Mouse (Mus musculus) embryonic facial prominence, embryonic 11.5 days (tissue): Measurements from ENCODE around the gene Kdelr2. TPM values are rescaled to one million over a fixed set of nuclear protein-coding genes. Genes with fewer than 3 reads are reported as not detected.

Experiments
- ATAC-seq: fragments of 200-750 bp; cut with Nextera tagmentation; replicated peaks from 2 replicates; pipeline ENCODE4 v1.8.0; 2017; ENCODE audit warnings: low read depth; ENCODE audit not compliant: insufficient number of reproducible peaks, low FRiP score, low TSS enrichment
- DNase-seq: peaks from one replicate; pipeline ENCODE4 v3.0.0-alpha.2; 2015; ENCODE audit warnings: low spot score
- H3K27ac ChIP-seq: fragments of 300-500 bp; sonication (generic); replicated peaks from 2 replicates; pipeline ENCODE4 v1.5.1; 2014; ENCODE audit warnings: mild to moderate bottlenecking, low read depth, low read length, control low read depth
- H3K27me3 ChIP-seq: fragments of 300-500 bp; sonication (generic); 2 replicates; pipeline ENCODE4 v1.6.1; 2014; ENCODE audit warnings: mild to moderate bottlenecking, low read length, moderate library complexity, mixed read lengths; ENCODE audit not compliant: control insufficient read depth, insufficient read depth
- H3K36me3 ChIP-seq: fragments of 300-500 bp; sonication (generic); replicated peaks from 2 replicates; pipeline ENCODE4 v1.6.1; 2014; ENCODE audit warnings: low read depth, mild to moderate bottlenecking, low read length, moderate library complexity, mixed read lengths; ENCODE audit not compliant: control insufficient read depth, insufficient read depth
- H3K4me1 ChIP-seq: fragments of 300-500 bp; sonication (generic); 2 replicates; pipeline ENCODE4 v1.6.1; 2014; ENCODE audit warnings: low read length, mixed read lengths; ENCODE audit not compliant: control insufficient read depth, insufficient read depth
- H3K4me2 ChIP-seq: fragments of 300-500 bp; sonication (generic); 2 replicates; pipeline ENCODE4 v1.6.1; 2014; ENCODE audit warnings: low read depth, mild to moderate bottlenecking, control low read depth, low read length, moderate library complexity
- H3K4me3 ChIP-seq: fragments of 300-500 bp; sonication (generic); 2 replicates; pipeline ENCODE4 v1.5.1; 2014; ENCODE audit warnings: low read depth, low read length, control low read depth
- H3K9ac ChIP-seq: fragments of 300-500 bp; sonication (generic); replicated peaks from 2 replicates; pipeline ENCODE4 v1.6.1; 2014; ENCODE audit warnings: mild to moderate bottlenecking, control low read depth, low read length
- H3K9me3 ChIP-seq: fragments of 300-500 bp; sonication (generic); replicated peaks from 2 replicates; pipeline ENCODE4 v1.6.1; 2016; ENCODE audit warnings: mild to moderate bottlenecking, low read length, inconsistent platforms, mixed read lengths; ENCODE audit not compliant: control insufficient read depth
- WGBS: fragments of 180-500 bp; shearing (Covaris S2); extraction: QIAGEN DNeasy Blood & Tissue Kit; methylation state at CpG from one replicate; pipeline ENCODE4 v1.1.7; 2014; 5-methylcytosine and 5-hydroxymethylcytosine counted together
- polyA plus RNA-seq: library from polyadenylated mRNA; unstranded; fragments of >200 nt; fragmentation: Nextera tagmentation; extraction: Ambion mirVana; gene quantifications from 2 replicates; pipeline ENCODE4 v1.2.1, GENCODE M21; 2014

Kdelr2 gene
- polyA plus RNA-seq, 1 experiment from 2014 or later: 261 TPM

GRCm38 (mm10) chr5:143467931-143468330, 64.3 kb downstream of the Kdelr2 start:
- Histone ChIP-seq H3K27me3 (no peaks in the 10 kb centered on the region), H3K36me3 (no peaks in the 10 kb centered on the region; the same call in 1 of the 2 replicates), H3K4me3 (no peak overlapping the region), H3K9ac (no peak overlapping the region), H3K27ac (no peak overlapping the region), H3K4me1 (no peaks in the 10 kb centered on the region), H3K4me2 (no peak overlapping the region), H3K9me3 (no peaks in the 10 kb centered on the region)
- ATAC-seq (no peak), DNase-seq (no peak)
- WGBS: 82% methylated on average over 6 of the region's 6 CpGs

GRCm38 (mm10) chr5:143469628-143470027, 66.0 kb downstream of the Kdelr2 start:
- H3K4me1 ChIP-seq: no peaks in the 10 kb centered on the region
- H3K36me3 ChIP-seq: no peaks in the 10 kb centered on the region; the same call in 1 of the 2 replicates
- WGBS: 94% methylated on average over 8 of the region's 8 CpGs
- DNase-seq (no peak), ATAC-seq (no peak)
- no peaks in the 10 kb centered on the region for H3K27me3 ChIP-seq
- H3K27ac ChIP-seq: no peak overlapping the region
- no peak overlapping the region for H3K4me3 ChIP-seq
- no peak overlapping the region for H3K4me2 ChIP-seq
- no peak overlapping the region for H3K9ac ChIP-seq
- H3K9me3 ChIP-seq: no peaks in the 10 kb centered on the region

GRCm38 (mm10) chr5:143470421-143471164, 67.0 kb downstream of the Kdelr2 start:
- Histone ChIP-seq H3K4me2 (no peak overlapping the region), H3K27me3 (no peaks in the 10 kb centered on the region), H3K27ac (no peak overlapping the region), H3K9me3 (no peaks in the 10 kb centered on the region), H3K4me3 (no peak overlapping the region), H3K4me1 (no peaks in the 10 kb centered on the region), H3K36me3 (no peaks in the 10 kb centered on the region; the same call in 1 of the 2 replicates), H3K9ac (no peak overlapping the region)
- DNase-seq (no peak), ATAC-seq (no peak)
- 86% methylated on average over 15 of the region's 15 CpGs for WGBS

GRCm38 (mm10) chr5:143471165-143471546, 67.5 kb downstream of the Kdelr2 start:
- H3K27me3 ChIP-seq: no peaks in the 10 kb centered on the region
- H3K4me1 ChIP-seq: no peaks in the 10 kb centered on the region
- no peak overlapping the region for H3K4me3 ChIP-seq
- no peaks in the 10 kb centered on the region for H3K9me3 ChIP-seq
- WGBS: 97% methylated on average over 3 of the region's 3 CpGs
- H3K27ac ChIP-seq: no peak overlapping the region
- no peak overlapping the region for H3K4me2 ChIP-seq
- no peak overlapping the region for H3K9ac ChIP-seq
- DNase-seq: no peak
- ATAC-seq: no peak
- no peaks in the 10 kb centered on the region; the same call in 1 of the 2 replicates for H3K36me3 ChIP-seq

Other genes starting within 250 kb of the Kdelr2 start
- gene Rbak, start 223.1 kb upstream of the Kdelr2 start, polyA plus RNA-seq: 9.7 and 12.0 TPM in 2 replicates
- gene Spdye4b, start 222.8 kb upstream of the Kdelr2 start, polyA plus RNA-seq: not detected in 2 replicates
- not detected in 2 replicates for gene Spdye4a, start 176.9 kb upstream of the Kdelr2 start, polyA plus RNA-seq
- 20.6 and 21.4 TPM in 2 replicates for gene Zfp12, start 168.7 kb upstream of the Kdelr2 start, polyA plus RNA-seq
- 2.1 and 2.2 TPM in 2 replicates for gene Zfp316, start 133.8 kb upstream of the Kdelr2 start, polyA plus RNA-seq
- gene Zfp853, start 110.2 kb upstream of the Kdelr2 start, polyA plus RNA-seq: not detected in 2 replicates
- gene E130309D02Rik, start 88.5 kb upstream of the Kdelr2 start, polyA plus RNA-seq: 35.5 and 41.1 TPM in 2 replicates
- gene Zdhhc4, start 74.6 kb upstream of the Kdelr2 start, polyA plus RNA-seq: 76.3 and 77.3 TPM in 2 replicates
- gene Grid2ip, start 46.5 kb upstream of the Kdelr2 start, polyA plus RNA-seq: 0.36 and 0.59 TPM in 2 replicates
- gene Daglb, start 60.7 kb downstream of the Kdelr2 start, polyA plus RNA-seq: 7.2 and 7.3 TPM in 2 replicates
- gene Rac1, start 124.2 kb downstream of the Kdelr2 start, polyA plus RNA-seq: 521 and 540 TPM in 2 replicates
- 38.5 and 41.8 TPM in 2 replicates for gene Cyth3, start 218.6 kb downstream of the Kdelr2 start, polyA plus RNA-seq